Comparison of ENCODE assay signal across 19 mouse cellular contexts in the genomic region with DNA sequence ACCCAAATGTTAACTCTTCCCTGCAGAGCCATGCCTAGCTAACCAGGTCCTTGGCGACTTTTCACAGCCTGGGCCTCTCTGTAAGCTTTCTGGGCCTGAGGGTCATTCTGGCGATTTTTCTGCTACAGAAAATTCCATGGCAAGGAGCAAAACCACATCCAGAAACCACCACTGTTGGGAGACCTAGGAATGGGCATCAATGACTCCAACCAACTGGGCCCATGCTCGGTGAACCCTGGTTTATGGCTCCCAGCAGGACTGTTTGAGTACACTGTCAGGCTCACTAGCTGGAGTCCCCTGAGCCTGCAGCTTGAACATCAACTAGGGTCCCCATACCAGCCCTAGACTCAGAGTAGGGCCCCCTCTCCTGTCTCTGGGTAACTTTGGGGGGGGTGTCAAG. TPM values are rescaled to one million over a fixed set of nuclear protein-coding genes. Genes with fewer than 3 reads are reported as not detected.
DNase-seq lines count a peak whose midpoint lies in the region; ATAC-seq and TF ChIP-seq lines count a peak whose summit lies in the region.
"Had no signal": no experiment of that assay in that cellular context is flagged by ENCODE, and none has a peak within 500 bp of the region (broad histone marks: within the 10 kb centered on the region; RNA-seq: fewer than 3 reads in every experiment).

No protein-coding gene starts in this region.

- H3K4me1 ChIP-seq in liver, adult 2 months (ENCODE audit: control insufficient read depth, insufficient read depth, low read length): peaks cover 51% of the 10 kb centered on the region
- peaks cover 65% of the 10 kb centered on the region for H3K4me1 ChIP-seq in liver, embryonic 11.5 days (replicated peaks; ENCODE audit: control insufficient read depth, insufficient read depth, low read length)

- H3K9ac ChIP-seq in liver, adult 2 months (ENCODE audit: low read depth, low read length): 0 out of 2 replicates have a peak overlapping the region, but pooled peaks have one; percentile 13
- H3K9ac ChIP-seq in liver, embryonic 11.5 days (ENCODE audit: low read depth, low read length): no peak overlapping the region; the same call in 1 of the 2 replicates
- H3K9ac ChIP-seq: forebrain, embryonic 12.5 days; heart, embryonic 15.5 days; hindbrain, embryonic 15.5 days; kidney, embryonic 15.5 days had no signal

- ATAC-seq in liver, embryonic 11.5 days (replicated peaks; ENCODE audit: low FRiP score): no peak
- ATAC-seq: intestine, embryonic 15.5 days; midbrain, embryonic 13.5 days; Patski had no signal

- no peak for TF ChIP-seq POLR2A in liver, adult 2 months (IDR thresholded peaks at IDR 0.05; ENCODE audit: extremely low read depth, insufficient read depth, low read length)
- TF ChIP-seq POLR2A in myocyte (IDR thresholded peaks at IDR 0.05; ENCODE audit: insufficient read length, low read depth): no peak

- H3K4me3 ChIP-seq in liver, adult 2 months (ENCODE audit: insufficient read depth, low read depth, low read length): no peak overlapping the region
- H3K4me3 ChIP-seq in liver, embryonic 11.5 days (ENCODE audit: low read depth, low read length): no peak overlapping the region
- H3K4me3 ChIP-seq in myocyte: peak overlapping the region; percentile 70
- H3K4me3 ChIP-seq: forebrain, embryonic 12.5 days; heart, adult 2 months; heart, embryonic 15.5 days; hindbrain, embryonic 15.5 days; intestine, embryonic 15.5 days; kidney, embryonic 15.5 days; limb, embryonic 15.5 days; midbrain, embryonic 13.5 days had no signal

- no peaks in the 10 kb centered on the region for H3K27me3 ChIP-seq in liver, adult 2 months (ENCODE audit: control insufficient read depth, insufficient read depth, low read length)
- no peaks in the 10 kb centered on the region for H3K27me3 ChIP-seq in liver, embryonic 11.5 days (replicated peaks; ENCODE audit: control insufficient read depth, insufficient read depth, low read length)
- no peaks in the 10 kb centered on the region for H3K27me3 ChIP-seq in myocyte (ENCODE audit: control insufficient read depth, insufficient read depth, insufficient read length)
- H3K27me3 ChIP-seq: forebrain, embryonic 12.5 days; heart, embryonic 15.5 days; hindbrain, embryonic 15.5 days; intestine, embryonic 15.5 days; kidney, embryonic 15.5 days; limb, embryonic 15.5 days; midbrain, embryonic 13.5 days; Patski had no signal

- no peaks in the 10 kb centered on the region for H3K9me3 ChIP-seq in liver, embryonic 11.5 days (ENCODE audit: control insufficient read depth, low read length)
- H3K9me3 ChIP-seq: forebrain, embryonic 12.5 days; heart, embryonic 15.5 days; hindbrain, embryonic 15.5 days; intestine, embryonic 15.5 days; kidney, embryonic 15.5 days; limb, embryonic 15.5 days; midbrain, embryonic 13.5 days had no signal

- peaks cover 39% of the 10 kb centered on the region; the same call in 1 of the 2 replicates for H3K79me2 ChIP-seq in liver, adult 2 months (ENCODE audit: control insufficient read depth, insufficient read depth, low read length)
- peaks cover 63% of the 10 kb centered on the region for H3K79me2 ChIP-seq in myocyte (ENCODE audit: control insufficient read depth, insufficient read depth)

- peaks cover 1% of the 10 kb centered on the region; the same call in 1 of the 2 replicates for H3K36me3 ChIP-seq in liver, adult 2 months (ENCODE audit: control insufficient read depth, insufficient read depth, low read length)
- H3K36me3 ChIP-seq in liver, embryonic 11.5 days (ENCODE audit: control insufficient read depth, insufficient read depth, low read length): peaks cover 3% of the 10 kb centered on the region; the same call in 1 of the 2 replicates
- H3K36me3 ChIP-seq in myocyte (ENCODE audit: control insufficient read depth, insufficient read depth): peaks cover 5% of the 10 kb centered on the region
- H3K36me3 ChIP-seq: heart, embryonic 15.5 days; hindbrain, embryonic 15.5 days; intestine, embryonic 15.5 days had no signal

- TF ChIP-seq CTCF in liver, adult 2 months (IDR thresholded peaks at IDR 0.05; ENCODE audit: low read depth, low read length): no peak

- DNase-seq in liver, adult 2 months (ENCODE audit: extremely low read depth, low read depth, low spot score): no peak
- no peak for DNase-seq in liver
- DNase-seq in Muller cell, postnatal 12 days (ENCODE audit: inconsistent ontology term): peak; percentile 45
- DNase-seq in liver, embryonic 11.5 days (ENCODE audit: low spot score): no peak
- no peak for DNase-seq in right cerebral cortex, adult 2 months (ENCODE audit: low spot score in 2 of 2)
- no peak for DNase-seq in spleen, adult 18-20 months
- DNase-seq: adrenal gland, postnatal 14 days; gastrocnemius, postnatal 25 days; heart, postnatal 4 days had no signal

- H3K4me2 ChIP-seq in liver, embryonic 11.5 days: peak overlapping the region; percentile 98
- H3K4me2 ChIP-seq in myocyte (ENCODE audit: low read depth): peak overlapping the region; percentile 84
- H3K4me2 ChIP-seq: forebrain, embryonic 12.5 days; heart, embryonic 15.5 days; hindbrain, embryonic 15.5 days; kidney, embryonic 15.5 days; midbrain, embryonic 13.5 days had no signal

- H3ac ChIP-seq in myocyte (ENCODE audit: control insufficient read depth, insufficient read length): no peak overlapping the region

- peak overlapping the region; percentile 91 for H3K27ac ChIP-seq in liver, adult 2 months (replicated peaks; ENCODE audit: insufficient read depth, low read depth, low read length)
- H3K27ac ChIP-seq in liver, embryonic 11.5 days (ENCODE audit: low read depth, low read length): no peak overlapping the region
- H3K27ac ChIP-seq: forebrain, embryonic 12.5 days; heart, embryonic 15.5 days; hindbrain, embryonic 15.5 days; midbrain, embryonic 13.5 days had no signal

- 85% methylated on average over 3 of the region's 3 CpGs for WGBS in liver, adult 2 months
- WGBS in liver, embryonic 11.5 days: 79% methylated on average over 3 of the region's 3 CpGs

TF ChIP-seq in myocyte, 11 proteins besides CTCF, POLR2A, EP300 and RAD21:
- TF ChIP-seq POLR2AphosphoS2 (IDR thresholded peaks at IDR 0.05; ENCODE audit: insufficient read length, low read depth): no peak
- no peak for TF ChIP-seq SRF (IDR thresholded peaks at IDR 0.05; ENCODE audit: control insufficient read depth, insufficient read length, low read depth)
- no peak for TF ChIP-seq CEBPB (IDR thresholded peaks at IDR 0.05; ENCODE audit: insufficient read depth, poor library complexity, severe bottlenecking)
- no peak for TF ChIP-seq MAX (IDR thresholded peaks at IDR 0.05; ENCODE audit: low read depth)
- TF ChIP-seq USF1 (IDR thresholded peaks at IDR 0.05; ENCODE audit: low read depth): no peak
- no peak for TF ChIP-seq MYOG (IDR thresholded peaks at IDR 0.05; ENCODE audit: control insufficient read depth in 1 of 3, insufficient read depth in 1 of 3, insufficient read length in 2 of 3, low read depth in 2 of 3)
- TF ChIP-seq E2F4 (IDR thresholded peaks at IDR 0.05; ENCODE audit: insufficient read depth): no peak
- TF ChIP-seq TCF12 (IDR thresholded peaks at IDR 0.05; ENCODE audit: insufficient read depth, poor library complexity, severe bottlenecking): no peak
- TF ChIP-seq REST (IDR thresholded peaks at IDR 0.05; ENCODE audit: insufficient read depth, insufficient read length): no peak
- TF ChIP-seq MYOD1 (IDR thresholded peaks at IDR 0.05; ENCODE audit: control insufficient read depth in 1 of 3, insufficient read length in 2 of 3, low read depth in 2 of 3): no peak
- no peak for TF ChIP-seq TCF3 (IDR thresholded peaks at IDR 0.05; ENCODE audit: insufficient read length, low read depth)
TF ChIP-seq in myocyte: peak in this region for 0.

RNA-seq across cellular contexts. Expression of gene Cyb5r3, which starts 4.1 kb away (rescaled TPM):
- total RNA-seq in liver, adult 2 months (2014; rRNA removed): 155 TPM in 2 replicates
- polyA plus RNA-seq in liver, adult 2 months (2012; rRNA removed): 424 and 500 TPM in 2 replicates
- 210 and 219 TPM in 2 replicates for polyA plus RNA-seq in liver, embryonic 11.5 days (2014; fragmentation: Nextera tagmentation; extraction: Ambion mirVana)
- polyA plus RNA-seq in myocyte (2012; fragmentation: generic; extraction: Trizol): 707 TPM

RNA-seq across cellular contexts. Expression of gene Poldip3, which starts 19.1 kb away (rescaled TPM):
- total RNA-seq in liver, adult 2 months (2014; rRNA removed): 21.6 and 24.8 TPM in 2 replicates
- polyA plus RNA-seq in liver, adult 2 months (2012; rRNA removed): 25.5 and 34.6 TPM in 2 replicates
- polyA plus RNA-seq in liver, embryonic 11.5 days (2014; fragmentation: Nextera tagmentation; extraction: Ambion mirVana): 117 and 127 TPM in 2 replicates
- polyA plus RNA-seq in myocyte (2012; fragmentation: generic; extraction: Trizol): 85.9 TPM

RNA-seq across cellular contexts. Expression of gene Rrp7a, which starts 45.7 kb away (rescaled TPM):
- total RNA-seq in liver, adult 2 months (2014; rRNA removed): 9.1 and 19.3 TPM in 2 replicates
- 44.1 and 44.7 TPM in 2 replicates for polyA plus RNA-seq in liver, adult 2 months (2012; rRNA removed)
- polyA plus RNA-seq in liver, embryonic 11.5 days (2014; fragmentation: Nextera tagmentation; extraction: Ambion mirVana): 71.1 and 77.6 TPM in 2 replicates
- polyA plus RNA-seq in myocyte (2012; fragmentation: generic; extraction: Trizol): 172 TPM
